Mouse (Mus musculus): ENCODE results near the gene Krtap1-3. TPM values are rescaled to one million over a fixed set of nuclear protein-coding genes. Genes with fewer than 3 reads are reported as not detected.
"Not testable (repeated sequence)": the region's sequence is repeated elsewhere in the genome, so short reads cannot be mapped to it uniquely, and the experiment has no call there.

The Krtap1-3 gene
- total RNA-seq (2022): not detected

DNA sequence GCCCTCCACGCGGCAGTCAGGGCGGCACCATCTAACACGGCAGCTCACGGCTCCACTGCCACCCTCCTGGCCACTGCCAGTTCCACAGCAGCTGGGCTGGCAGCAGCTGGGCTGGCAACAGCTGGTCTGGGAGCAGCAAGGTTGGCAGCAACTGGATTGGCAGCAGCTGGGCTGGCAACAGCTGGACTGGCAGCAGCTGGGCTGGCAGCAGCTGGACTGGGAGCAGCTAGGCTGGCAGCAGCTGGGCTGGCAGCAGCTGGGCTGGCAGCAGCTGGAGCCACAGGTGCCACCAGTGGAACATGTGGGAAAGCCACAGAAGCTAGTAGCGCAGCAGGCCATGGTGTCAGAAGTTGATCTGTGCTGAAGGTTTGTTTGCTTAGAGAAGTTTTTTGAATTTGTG is at the start of gene Krtap1-3:
TSS of gene Krtap1-3 (minus strand) at position 359 of the 400 bp plus-strand sequence.
- no peak for DNase-seq (ENCODE audit: low spot score in 2 of 2)

GRCm38 (mm10) chr11:99640926-99641325 is 49.8 kb upstream of the Krtap1-3 start:
- no peak for DNase-seq (ENCODE audit: low spot score in 2 of 2)

DNA sequence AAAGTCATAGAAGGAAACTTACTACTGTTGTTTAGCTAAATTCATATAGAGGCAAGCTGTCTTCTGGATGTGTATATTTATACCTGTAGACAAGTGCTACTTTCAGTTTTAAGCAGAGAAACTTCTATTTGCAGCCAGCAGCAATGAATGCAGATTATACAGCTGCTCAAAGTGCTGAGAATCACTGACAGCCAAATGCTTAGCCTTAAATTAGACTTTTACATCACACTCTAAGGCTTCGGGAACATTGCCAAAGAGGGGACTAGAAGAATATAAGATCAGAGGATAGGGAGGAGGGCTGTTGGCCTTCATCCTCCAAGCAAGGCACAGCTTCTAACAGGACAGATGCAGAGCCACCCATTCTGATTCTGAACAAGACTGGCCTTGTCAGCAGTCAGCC is 45.9 kb upstream of the Krtap1-3 start:
- DNase-seq (ENCODE audit: low spot score in 2 of 2): no peak

DNA sequence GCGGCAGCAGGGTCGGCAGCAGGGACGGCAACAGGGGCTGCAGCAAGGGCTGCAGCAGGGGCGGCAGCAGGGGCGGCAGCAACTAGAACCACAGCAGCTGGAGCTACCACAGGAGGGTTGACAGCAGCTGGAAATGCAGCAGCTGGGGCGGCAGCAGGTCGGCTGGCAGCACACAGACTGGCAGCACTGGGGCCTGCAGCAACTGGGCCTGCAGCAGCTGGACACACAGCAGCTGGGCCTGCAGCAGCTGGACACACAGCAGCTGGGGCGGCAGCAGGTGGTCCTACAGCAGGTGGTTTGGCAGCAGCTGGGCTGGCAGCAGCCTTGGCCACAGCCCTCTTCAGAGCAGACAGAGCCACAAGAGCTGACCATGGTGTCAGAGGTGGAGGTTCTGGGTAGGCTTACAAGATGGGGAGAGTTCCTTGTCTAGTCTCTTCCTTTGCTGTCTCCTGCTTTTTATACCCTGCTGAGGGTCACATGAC is 43.6 kb upstream of the Krtap1-3 start, which contains the start of gene Krtap4-2:
TSS of gene Krtap4-2 (minus strand) at position 432 of the 482 bp plus-strand sequence.
- no peak for DNase-seq (ENCODE audit: low spot score in 2 of 2)

DNA sequence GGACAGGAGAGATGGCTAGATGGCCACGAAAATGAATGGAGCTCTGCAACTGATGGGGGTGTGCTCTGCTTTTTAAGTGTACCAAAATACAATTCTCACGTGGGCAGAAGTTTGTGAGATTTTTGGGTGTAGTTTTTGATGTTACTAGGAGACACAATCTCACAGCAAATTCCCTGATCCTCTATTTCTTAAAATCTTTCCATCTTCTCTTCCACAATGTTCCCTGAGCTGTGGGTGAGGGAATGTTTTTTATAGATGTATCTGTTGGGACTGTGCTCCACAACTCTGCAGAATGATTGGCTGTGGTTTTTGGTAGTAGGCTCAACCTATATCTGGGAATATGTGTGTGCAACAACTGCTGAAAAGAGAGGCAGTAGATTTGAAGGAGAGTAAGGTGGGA is 42.2 kb upstream of the Krtap1-3 start:
- DNase-seq (ENCODE audit: low spot score in 2 of 2): no peak

GRCm38 (mm10) chr11:99630890-99631289 is 39.8 kb upstream of the Krtap1-3 start:
- DNase-seq (ENCODE audit: low spot score in 2 of 2): no peak

DNA sequence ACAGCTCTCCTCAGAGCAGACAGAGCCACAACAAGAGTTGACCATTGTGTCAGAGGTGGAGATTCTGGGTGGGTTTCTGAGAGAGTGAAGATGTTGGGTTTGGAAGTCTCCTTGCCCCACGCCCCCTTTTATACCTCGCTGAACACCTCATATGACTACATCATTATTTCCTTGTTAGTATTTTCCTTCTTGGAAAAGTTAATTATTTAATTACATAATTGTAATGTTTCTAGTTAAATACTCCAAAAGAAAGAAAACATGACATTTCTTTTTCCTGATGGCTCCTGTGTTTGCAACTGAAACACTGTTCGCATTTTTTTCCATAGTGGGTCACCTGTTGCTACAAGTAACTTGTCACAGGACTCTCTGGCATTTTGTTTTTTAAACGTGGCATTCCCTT is 37.0 kb upstream of the Krtap1-3 start, which contains the start of gene Krtap4-1:
TSS of gene Krtap4-1 (minus strand) at position 101 of the 400 bp plus-strand sequence.
- DNase-seq (ENCODE audit: low spot score in 2 of 2): no peak

DNA sequence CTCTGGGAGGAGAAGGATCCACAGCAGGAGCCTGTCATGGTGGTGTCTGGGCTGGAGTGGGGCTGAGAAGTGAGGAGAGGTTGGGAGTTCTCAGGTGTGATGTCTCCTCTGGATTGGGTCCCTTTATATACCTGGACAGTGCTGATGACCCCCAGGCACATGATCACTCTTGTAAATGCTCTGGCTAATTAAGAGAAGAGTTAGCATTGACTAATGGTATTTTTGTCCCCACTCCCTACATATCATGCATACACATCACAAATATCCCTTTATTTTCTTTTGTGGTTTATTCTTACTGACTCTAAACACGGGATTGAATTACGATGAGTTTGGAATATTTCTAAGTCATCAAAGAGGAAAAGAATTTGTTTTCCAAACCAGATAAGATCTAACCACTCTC is 29.2 kb upstream of the Krtap1-3 start, which contains the start of gene Gm11562:
TSS of gene Gm11562 (minus strand) at position 101 of the 400 bp plus-strand sequence.
- DNase-seq (ENCODE audit: low spot score in 2 of 2): no peak

DNA sequence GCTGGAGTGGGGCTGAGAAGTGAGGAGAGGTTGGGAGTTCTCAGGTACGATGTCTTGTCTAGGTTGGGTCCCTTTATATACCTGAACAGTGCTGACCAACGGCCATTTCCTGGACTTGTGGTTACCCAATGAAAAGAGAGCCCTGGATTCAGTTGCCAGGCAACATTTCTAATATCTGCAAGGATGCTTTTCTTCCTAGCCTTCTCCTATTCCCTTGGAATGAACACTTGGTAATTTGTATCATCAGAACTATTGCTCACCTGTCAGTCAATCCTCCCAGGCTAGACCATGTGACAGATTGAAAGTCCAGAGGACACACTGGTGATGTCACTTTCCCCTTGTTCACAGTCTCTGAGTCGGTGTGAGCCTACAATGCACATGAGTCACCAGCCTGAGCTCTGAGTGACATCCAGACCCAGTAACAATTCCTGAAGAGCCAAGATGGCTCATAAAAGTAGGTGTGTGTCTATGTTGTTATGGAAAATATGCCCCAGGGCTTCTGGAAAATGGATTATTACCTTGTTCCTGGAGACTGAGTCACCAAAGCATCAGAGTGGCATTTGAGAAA is 23.7 kb upstream of the Krtap1-3 start, which contains the start of gene Krtap2-4:
TSS of gene Krtap2-4 (minus strand) at position 51 of the 568 bp plus-strand sequence.
- no peak for DNase-seq (ENCODE audit: low spot score in 2 of 2)

GRCm38 (mm10) chr11:99610089-99610488 is 18.9 kb upstream of the Krtap1-3 start, which contains the start of gene Gm11937:
Gene Gm11937 (minus strand): TSS chr11:99610189.
- DNase-seq (ENCODE audit: low spot score in 2 of 2): not testable (repeated sequence)

- DNase-seq (ENCODE audit: low spot score in 2 of 2): no peak
Observed at GRCm38 (mm10) chr11:99609126-99609525, 18.0 kb upstream of the Krtap1-3 start.

DNA sequence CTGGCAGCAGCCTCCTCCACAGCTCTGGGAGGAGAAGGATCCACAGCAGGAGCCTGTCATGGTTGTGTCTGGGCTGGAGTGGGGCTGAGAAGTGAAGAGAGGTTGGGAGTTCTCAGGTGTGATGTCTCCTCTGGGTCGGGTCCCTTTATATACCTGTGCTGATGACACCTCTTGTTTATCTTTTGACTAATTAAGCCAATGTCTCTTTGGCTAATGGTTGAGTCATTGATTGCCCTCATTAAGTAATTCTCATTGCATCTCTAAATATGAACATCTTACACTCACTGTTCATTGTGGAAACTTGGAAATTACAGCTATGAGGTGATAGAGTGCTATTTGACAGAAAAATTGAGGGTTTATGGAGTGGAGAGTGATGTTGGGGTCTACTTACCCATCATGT is 12.1 kb upstream of the Krtap1-3 start, which contains the start of gene Gm11938:
TSS of gene Gm11938 (minus strand) at position 101 of the 400 bp plus-strand sequence.
- not testable (repeated sequence) for DNase-seq (ENCODE audit: low spot score in 2 of 2)

GRCm38 (mm10) chr11:99597742-99598141 is 6.6 kb upstream of the Krtap1-3 start, which contains the start of gene Krtap9-3:
Gene Krtap9-3 (minus strand): TSS chr11:99598105.
- DNase-seq (ENCODE audit: low spot score in 2 of 2): not testable (repeated sequence)

DNA sequence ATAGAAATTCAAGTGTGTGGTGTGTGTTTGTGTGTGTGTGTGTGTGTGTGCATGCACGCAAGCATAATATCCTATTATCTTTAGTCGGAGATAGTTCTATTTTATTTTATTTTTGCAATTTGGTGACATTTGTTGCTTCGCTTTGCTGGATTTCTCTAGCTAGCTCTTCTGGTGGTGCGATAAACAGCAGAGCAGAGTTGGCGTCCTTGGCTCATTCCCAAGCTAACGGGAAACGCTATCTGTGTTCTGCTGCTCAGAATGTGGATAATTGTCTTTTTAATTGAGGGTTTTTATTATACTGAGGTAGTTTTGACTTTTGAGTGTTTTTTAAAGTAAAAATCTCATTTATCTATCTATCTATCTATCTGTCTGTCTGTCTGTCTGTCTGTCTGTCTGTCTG is 6.0 kb downstream of the Krtap1-3 start:
- DNase-seq (ENCODE audit: low spot score in 2 of 2): no peak

DNA sequence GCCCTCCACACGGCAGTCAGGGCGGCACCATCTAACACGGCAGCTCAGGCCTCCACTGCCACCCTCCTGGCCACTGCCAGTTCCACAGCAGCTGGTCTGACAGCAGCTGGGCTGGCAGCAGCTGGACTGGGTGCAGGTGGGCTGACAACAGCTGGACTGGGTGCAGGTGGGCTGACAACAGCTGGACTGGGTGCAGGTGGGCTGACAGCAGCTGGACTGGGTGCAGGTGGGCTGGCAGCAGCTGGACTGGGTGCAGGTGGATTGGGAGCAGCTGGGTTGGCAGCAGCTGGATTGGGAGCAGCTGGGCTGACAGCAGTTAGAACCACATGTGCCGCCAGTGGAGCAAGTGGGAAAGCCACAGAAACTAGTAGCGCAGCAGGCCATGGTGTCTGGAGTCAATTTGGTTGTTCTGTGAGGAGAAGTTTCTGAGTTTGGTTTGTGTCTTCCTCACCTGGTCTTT is 7.9 kb downstream of the Krtap1-3 start, which contains the start of gene Krtap1-4:
TSS of gene Krtap1-4 (minus strand) at position 410 of the 460 bp plus-strand sequence.
- DNase-seq (ENCODE audit: low spot score in 2 of 2): no peak

GRCm38 (mm10) chr11:99581564-99581963 is 9.6 kb downstream of the Krtap1-3 start:
- no peak for DNase-seq (ENCODE audit: low spot score in 2 of 2)

DNA sequence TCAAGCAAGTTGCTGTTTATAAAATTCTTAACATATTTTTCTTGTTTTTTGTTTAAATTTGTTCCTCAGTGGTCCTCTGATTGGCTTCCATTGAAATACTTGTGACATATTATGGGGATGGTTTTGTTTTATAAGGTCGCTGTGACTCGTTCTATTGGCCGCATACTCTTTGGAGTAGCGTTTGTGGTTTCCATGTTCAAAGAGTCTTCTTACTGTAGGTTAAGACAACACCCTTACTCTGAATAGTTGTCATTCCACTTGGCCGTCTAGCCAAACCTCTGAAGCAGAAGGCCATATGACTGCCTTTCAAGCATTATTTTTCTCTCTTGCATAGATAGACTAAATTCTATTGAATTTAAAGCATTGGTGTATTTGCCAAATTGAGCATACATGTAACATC is 10.1 kb downstream of the Krtap1-3 start:
- no peak for DNase-seq (ENCODE audit: low spot score in 2 of 2)

DNA sequence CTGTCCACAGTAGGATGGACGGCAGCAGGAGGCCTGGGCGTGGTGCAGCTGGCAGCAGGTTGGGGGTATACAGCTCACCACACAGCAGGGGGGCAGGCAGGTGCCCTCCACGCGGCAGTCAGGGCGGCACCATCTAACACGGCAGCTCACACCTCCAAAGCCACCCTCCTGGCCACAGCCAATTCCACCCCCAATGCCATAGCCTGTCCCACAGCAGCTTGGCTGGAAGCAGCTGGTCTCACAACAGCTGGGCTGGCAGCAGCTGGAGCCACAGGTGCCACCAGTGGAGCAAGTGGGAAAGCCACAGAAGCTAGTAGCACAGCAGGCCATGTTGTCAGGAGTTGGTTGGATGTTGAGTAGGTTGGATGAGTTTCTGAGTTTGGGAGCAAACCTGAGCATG is 10.5 kb downstream of the Krtap1-3 start, which contains the start of gene Krtap1-5:
TSS of gene Krtap1-5 (minus strand) at position 381 of the 400 bp plus-strand sequence.
- DNase-seq (ENCODE audit: low spot score in 2 of 2): no peak

GRCm38 (mm10) chr11:99574106-99574505 is 17.0 kb downstream of the Krtap1-3 start:
- no peak for DNase-seq (ENCODE audit: low spot score in 2 of 2)

- DNase-seq (ENCODE audit: low spot score in 2 of 2): no peak
Observed at GRCm38 (mm10) chr11:99573164-99573563, 18.0 kb downstream of the Krtap1-3 start.

- DNase-seq (ENCODE audit: low spot score in 2 of 2): no peak
Observed at GRCm38 (mm10) chr11:99566530-99566929, 24.6 kb downstream of the Krtap1-3 start, which contains the start of gene Krtap3-1. Gene Krtap3-1 (minus strand): TSS chr11:99566630.

DNA sequence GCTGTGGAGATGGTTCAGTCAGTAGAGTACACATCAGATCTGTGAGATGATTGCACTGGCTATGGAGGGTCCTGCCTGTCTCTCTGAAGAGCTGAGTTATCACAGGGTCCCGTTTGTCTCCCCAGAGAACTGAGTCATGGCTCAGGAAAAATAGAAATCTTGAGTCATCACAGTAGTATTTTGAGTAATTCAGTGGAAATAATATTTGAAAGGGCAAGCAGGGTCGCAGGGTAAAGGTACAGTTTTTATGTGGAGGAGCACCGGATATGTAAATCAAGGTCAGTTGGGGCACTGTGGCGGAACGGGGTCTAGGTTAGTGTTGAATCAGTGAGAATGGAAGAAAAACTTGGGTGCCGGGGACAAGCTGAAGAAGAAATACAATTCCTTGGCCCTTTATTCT is 28.6 kb downstream of the Krtap1-3 start:
- DNase-seq (ENCODE audit: low spot score in 2 of 2): no peak
